Mouse (Mus musculus): ENCODE measurements around the gene Spef1. TPM values are rescaled to one million over a fixed set of nuclear protein-coding genes. Genes with fewer than 3 reads are reported as not detected.

The Spef1 gene
- polyA plus RNA-seq, 1 experiment from 2014 or later, result 10.1 TPM

DNA sequence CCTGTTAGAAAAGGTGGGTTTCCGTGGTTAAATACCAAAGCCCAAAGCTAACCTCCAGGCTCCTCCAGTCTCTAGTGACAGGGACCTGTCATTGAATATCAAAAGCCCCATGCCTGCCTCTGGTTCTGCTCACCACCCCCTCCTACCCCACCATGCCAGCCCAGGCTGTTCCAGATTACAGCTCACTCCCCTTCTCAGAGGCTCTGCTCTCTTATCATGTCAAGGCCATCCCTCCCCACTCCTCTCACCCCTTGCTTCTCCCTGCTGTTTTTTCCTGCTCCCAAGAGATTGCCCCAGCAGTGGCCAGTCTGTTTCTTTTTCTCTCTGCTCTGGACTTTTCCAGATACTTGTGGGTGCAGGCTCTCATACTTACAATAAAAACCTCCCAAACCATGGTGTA lies 36.5 kb upstream of the Spef1 start:
- ATAC-seq, result no peak
- H3K4me1 ChIP-seq (ENCODE audit: control insufficient read depth, insufficient read depth, low read length), result no peaks in the 10 kb centered on the region

DNA sequence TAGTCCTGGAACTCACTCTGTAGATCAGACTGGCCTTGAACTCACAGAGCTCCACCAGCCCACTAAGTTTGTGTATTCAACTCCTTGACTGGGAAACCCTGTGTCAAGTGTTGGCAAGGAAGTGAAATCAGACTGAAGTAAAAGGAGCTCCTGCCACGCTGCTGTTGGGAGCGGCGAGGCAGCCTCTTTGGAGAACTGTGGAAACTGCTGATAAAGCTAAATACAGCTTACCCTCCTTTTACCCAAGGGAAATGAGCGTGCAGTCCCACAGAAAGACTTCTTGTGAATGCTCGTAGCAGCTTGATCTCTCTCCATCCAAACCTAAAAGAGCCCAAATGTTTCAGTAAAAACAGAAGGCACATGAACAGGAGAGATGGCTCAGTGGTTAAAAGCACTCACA lies 35.5 kb upstream of the Spef1 start:
- 62% methylated on average over 5 of the region's 5 CpGs for WGBS
- Histone ChIP-seq H3K4me3 (ENCODE audit: low read depth, low read length) (no peak overlapping the region), H3K4me1 (ENCODE audit: control insufficient read depth, insufficient read depth, low read length) (no peaks in the 10 kb centered on the region), H3K4me2 (ENCODE audit: low read length) (no peak overlapping the region), H3K27me3 (replicated peaks; ENCODE audit: control insufficient read depth, insufficient read depth, low read length) (no peaks in the 10 kb centered on the region), H3K9ac (ENCODE audit: low read length) (no peak overlapping the region), H3K27ac (ENCODE audit: low read depth, low read length) (no peak overlapping the region), H3K9me3 (replicated peaks; ENCODE audit: control insufficient read depth, low read length) (no peaks in the 10 kb centered on the region), H3K36me3 (ENCODE audit: control insufficient read depth, insufficient read depth, low read length) (no peaks in the 10 kb centered on the region)
- no peak for ATAC-seq
- no peak for DNase-seq (ENCODE audit: low spot score)

More for the DNA sequence above, 36.5 kb upstream of the Spef1 start:
- Histone ChIP-seq H3K27me3 (replicated peaks; ENCODE audit: control insufficient read depth, insufficient read depth, low read length) (no peaks in the 10 kb centered on the region), H3K9me3 (replicated peaks; ENCODE audit: control insufficient read depth, low read length) (no peaks in the 10 kb centered on the region), H3K36me3 (ENCODE audit: control insufficient read depth, insufficient read depth, low read length) (no peaks in the 10 kb centered on the region), H3K9ac (ENCODE audit: low read length) (no peak overlapping the region), H3K4me2 (ENCODE audit: low read length) (no peak overlapping the region), H3K4me3 (ENCODE audit: low read depth, low read length) (no peak overlapping the region), H3K27ac (ENCODE audit: low read depth, low read length) (no peak overlapping the region)
- DNase-seq (ENCODE audit: low spot score), result no peak
- 77% methylated on average over 1 of the region's 1 CpGs for WGBS

DNA sequence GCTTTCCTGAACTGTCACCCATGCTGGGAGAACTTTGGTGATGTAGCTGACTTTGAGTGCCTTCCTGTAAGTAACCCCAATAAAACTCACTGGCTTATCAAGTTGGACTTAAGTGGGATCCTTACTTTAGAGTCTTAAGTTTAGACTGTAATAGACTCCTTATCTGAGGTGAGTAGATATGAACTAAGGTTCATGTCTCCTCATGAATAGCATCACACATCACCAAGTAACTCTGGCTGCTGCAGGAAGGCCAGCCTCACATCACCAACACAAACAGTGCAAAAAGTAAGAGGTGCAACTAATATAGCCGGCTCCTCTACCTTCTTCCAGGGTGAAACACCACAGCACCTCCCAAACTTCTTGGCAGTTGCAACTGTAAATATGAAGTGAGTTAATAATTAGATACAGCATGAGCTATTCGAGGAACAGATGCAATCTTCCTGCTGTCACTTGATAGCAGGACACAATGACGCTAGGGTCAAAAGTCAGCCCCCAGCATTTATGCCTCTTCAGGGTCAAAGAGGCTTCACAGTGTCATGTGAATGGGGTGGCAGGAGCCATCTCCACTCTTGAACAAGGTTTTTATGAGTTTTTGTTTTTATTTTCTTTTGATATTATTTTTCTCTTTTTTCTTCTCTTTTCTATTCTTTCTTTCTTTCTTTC lies 34.9 kb upstream of the Spef1 start:
- H3K27ac ChIP-seq (ENCODE audit: low read depth, low read length), result no peak overlapping the region
- no peak overlapping the region for H3K9ac ChIP-seq (ENCODE audit: low read length)
- no peaks in the 10 kb centered on the region for H3K27me3 ChIP-seq (replicated peaks; ENCODE audit: control insufficient read depth, insufficient read depth, low read length)
- no peak overlapping the region for H3K4me2 ChIP-seq (ENCODE audit: low read length)
- DNase-seq (ENCODE audit: low spot score) (no peak), ATAC-seq (no peak)
- 84% methylated on average over 3 of the region's 3 CpGs for WGBS
- no peak overlapping the region for H3K4me3 ChIP-seq (ENCODE audit: low read depth, low read length)
- no peaks in the 10 kb centered on the region for H3K36me3 ChIP-seq (ENCODE audit: control insufficient read depth, insufficient read depth, low read length)
- no peaks in the 10 kb centered on the region for H3K9me3 ChIP-seq (replicated peaks; ENCODE audit: control insufficient read depth, low read length)
- H3K4me1 ChIP-seq (ENCODE audit: control insufficient read depth, insufficient read depth, low read length), result no peaks in the 10 kb centered on the region

DNA sequence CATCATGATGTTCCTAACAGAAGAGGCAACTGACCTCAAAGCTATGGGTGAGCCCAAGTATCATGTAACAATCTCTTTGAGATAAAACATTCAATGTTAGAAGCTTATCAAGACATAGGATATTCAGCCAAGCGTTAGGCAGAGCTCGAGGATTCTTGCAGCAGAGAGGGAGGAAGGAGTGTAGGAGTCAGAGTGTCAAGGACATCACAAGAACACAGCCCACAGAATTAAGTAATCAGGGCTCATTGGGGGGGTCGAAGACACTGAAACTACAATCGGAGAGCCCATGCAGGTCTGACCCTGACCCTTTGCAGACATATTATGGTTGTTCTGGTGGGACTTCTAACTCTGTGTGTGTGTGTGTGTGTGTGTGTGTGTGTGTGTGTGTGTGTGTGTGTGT lies 32.9 kb upstream of the Spef1 start:
- ATAC-seq (no peak), DNase-seq (ENCODE audit: low spot score) (no peak)
- H3K4me2 ChIP-seq (ENCODE audit: low read length), result no peak overlapping the region
- H3K36me3 ChIP-seq (ENCODE audit: control insufficient read depth, insufficient read depth, low read length), result no peaks in the 10 kb centered on the region
- no peak overlapping the region for H3K4me3 ChIP-seq (ENCODE audit: low read depth, low read length)
- no peaks in the 10 kb centered on the region for H3K27me3 ChIP-seq (replicated peaks; ENCODE audit: control insufficient read depth, insufficient read depth, low read length)
- H3K9me3 ChIP-seq (replicated peaks; ENCODE audit: control insufficient read depth, low read length), result no peaks in the 10 kb centered on the region
- H3K27ac ChIP-seq (ENCODE audit: low read depth, low read length), result no peak overlapping the region
- WGBS, result 83% methylated on average over 4 of the region's 4 CpGs
- H3K9ac ChIP-seq (ENCODE audit: low read length), result no peak overlapping the region
- no peaks in the 10 kb centered on the region for H3K4me1 ChIP-seq (ENCODE audit: control insufficient read depth, insufficient read depth, low read length)

DNA sequence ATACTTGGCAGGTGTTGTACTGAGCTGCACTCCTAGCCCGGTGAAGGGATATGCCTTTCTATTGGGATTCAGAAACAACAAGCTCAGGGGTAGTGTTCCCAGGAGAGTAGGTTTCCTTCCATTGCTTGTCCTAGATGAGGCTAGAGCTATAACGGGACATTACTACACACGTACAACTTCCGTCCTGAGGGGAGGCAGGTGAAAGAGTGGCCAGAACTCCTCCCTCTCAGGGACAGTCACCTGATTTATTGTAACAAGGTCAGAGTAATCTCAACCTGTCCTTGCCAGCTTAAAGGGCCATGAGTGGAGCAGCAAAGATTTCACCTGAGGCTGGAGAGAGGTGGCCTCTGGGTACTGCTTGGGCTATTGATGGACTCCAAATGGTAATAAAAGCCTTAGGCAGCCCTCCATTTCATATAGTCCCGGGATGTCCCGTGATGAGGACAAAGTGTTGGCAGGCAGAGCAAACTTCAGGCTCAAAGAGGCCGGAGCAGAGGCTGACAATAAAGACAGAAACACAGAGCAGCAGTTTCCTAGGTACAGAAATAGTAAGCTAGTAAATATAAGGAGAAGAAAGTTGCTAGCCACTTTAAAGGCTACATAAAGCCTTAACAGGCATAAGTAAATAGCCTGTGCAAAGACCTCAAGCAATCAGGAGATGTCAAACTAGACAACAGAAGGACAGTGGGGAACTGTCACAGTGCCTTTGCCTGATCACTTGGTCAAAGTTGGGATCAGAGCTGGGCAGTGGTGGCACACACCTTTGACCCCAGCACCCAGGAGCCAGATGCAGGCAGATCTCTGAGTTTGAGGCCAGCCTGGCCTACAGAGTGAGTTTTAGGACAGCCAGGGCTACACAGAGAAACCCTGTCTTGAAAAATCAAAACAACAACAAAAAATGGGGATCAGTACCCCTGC lies 29.1 kb upstream of the Spef1 start:
- WGBS, result 94% methylated on average over 7 of the region's 7 CpGs

DNA sequence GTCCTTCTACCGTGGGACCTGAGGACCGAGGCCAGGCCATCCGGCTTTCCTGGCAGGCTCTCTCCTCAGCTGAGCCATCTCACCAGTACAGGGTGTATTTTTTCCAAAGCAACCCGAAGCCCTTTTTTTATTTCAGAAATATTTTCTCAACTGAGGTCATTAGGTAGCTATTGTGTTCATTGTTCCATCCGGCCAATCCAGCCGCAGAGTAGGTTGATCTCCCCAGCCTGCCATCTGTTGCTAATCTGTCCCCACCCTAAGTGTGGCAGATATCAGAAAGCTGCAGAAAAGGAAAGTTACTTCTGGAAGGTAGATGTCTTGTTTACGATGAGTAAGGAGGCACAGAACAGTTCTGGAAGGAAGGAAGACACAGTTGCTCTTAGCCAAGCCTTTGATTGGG lies 26.7 kb upstream of the Spef1 start:
- Histone ChIP-seq H3K27me3 (replicated peaks; ENCODE audit: control insufficient read depth, insufficient read depth, low read length) (no peaks in the 10 kb centered on the region), H3K27ac (ENCODE audit: low read depth, low read length) (no peak overlapping the region), H3K9ac (ENCODE audit: low read length) (no peak overlapping the region), H3K4me2 (ENCODE audit: low read length) (no peak overlapping the region), H3K4me1 (ENCODE audit: control insufficient read depth, insufficient read depth, low read length) (peaks cover 10% of the 10 kb centered on the region), H3K36me3 (ENCODE audit: control insufficient read depth, insufficient read depth, low read length) (peaks cover 11% of the 10 kb centered on the region; the same call in 1 of the 2 replicates), H3K9me3 (replicated peaks; ENCODE audit: control insufficient read depth, low read length) (no peaks in the 10 kb centered on the region), H3K4me3 (ENCODE audit: low read depth, low read length) (no peak overlapping the region)
- ATAC-seq (no peak), DNase-seq (ENCODE audit: low spot score) (no peak)
- WGBS, result 81% methylated on average over 7 of the region's 7 CpGs

More for the DNA sequence above, 29.1 kb upstream of the Spef1 start:
- Histone ChIP-seq H3K9me3 (replicated peaks; ENCODE audit: control insufficient read depth, low read length) (no peaks in the 10 kb centered on the region), H3K36me3 (ENCODE audit: control insufficient read depth, insufficient read depth, low read length) (peaks cover 11% of the 10 kb centered on the region; the same call in 1 of the 2 replicates), H3K4me2 (ENCODE audit: low read length) (no peak overlapping the region), H3K27ac (ENCODE audit: low read depth, low read length) (no peak overlapping the region), H3K9ac (ENCODE audit: low read length) (no peak overlapping the region), H3K27me3 (replicated peaks; ENCODE audit: control insufficient read depth, insufficient read depth, low read length) (no peaks in the 10 kb centered on the region), H3K4me3 (ENCODE audit: low read depth, low read length) (no peak overlapping the region), H3K4me1 (ENCODE audit: control insufficient read depth, insufficient read depth, low read length) (peaks cover 1% of the 10 kb centered on the region)
- ATAC-seq (no peak), DNase-seq (ENCODE audit: low spot score) (no peak)

DNA sequence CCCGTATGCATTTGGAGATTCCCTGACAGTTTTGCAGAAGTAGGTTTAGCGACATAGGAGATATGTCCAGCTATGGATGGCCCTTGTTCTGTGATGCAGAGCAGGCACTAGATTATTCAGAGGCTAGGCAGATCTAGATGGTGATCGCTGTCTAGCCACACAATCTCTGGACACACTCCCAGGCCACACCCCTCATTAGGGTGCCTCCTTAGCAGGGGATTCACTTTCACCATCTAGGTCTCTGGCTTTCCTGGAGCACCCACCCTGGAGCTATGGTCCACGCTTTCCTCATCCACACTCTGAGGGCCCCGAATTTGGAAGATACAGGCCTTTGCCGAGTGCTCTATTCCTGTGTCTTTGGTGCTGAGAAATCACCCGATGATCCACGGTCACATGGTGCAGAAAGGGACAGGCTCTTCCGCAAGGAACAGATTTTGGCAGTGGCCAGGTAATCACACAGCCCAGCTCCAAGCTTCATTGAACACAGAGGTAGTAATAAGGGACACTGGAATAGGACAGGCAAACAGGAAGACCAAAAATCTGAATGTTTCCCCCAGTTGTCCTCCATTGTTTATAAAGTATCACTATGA lies 24.0 kb upstream of the Spef1 start:
- ATAC-seq, result no peak
- peak overlapping the region; percentile 50 for H3K4me2 ChIP-seq (ENCODE audit: low read length)
- no peak overlapping the region for H3K27ac ChIP-seq (ENCODE audit: low read depth, low read length)
- peaks cover 10% of the 10 kb centered on the region for H3K4me1 ChIP-seq (ENCODE audit: control insufficient read depth, insufficient read depth, low read length)
- H3K4me3 ChIP-seq (ENCODE audit: low read depth, low read length), result peak overlapping the region; percentile 49
- peaks cover 11% of the 10 kb centered on the region; the same call in 1 of the 2 replicates for H3K36me3 ChIP-seq (ENCODE audit: control insufficient read depth, insufficient read depth, low read length)
- no peaks in the 10 kb centered on the region for H3K9me3 ChIP-seq (replicated peaks; ENCODE audit: control insufficient read depth, low read length)
- whole genome bisulfite sequencing, result 69% methylated on average over 9 of the region's 9 CpGs
- DNase-seq (ENCODE audit: low spot score), result no peak
- no peaks in the 10 kb centered on the region for H3K27me3 ChIP-seq (replicated peaks; ENCODE audit: control insufficient read depth, insufficient read depth, low read length)
- peak overlapping the region; percentile 74 for H3K9ac ChIP-seq (ENCODE audit: low read length)

DNA sequence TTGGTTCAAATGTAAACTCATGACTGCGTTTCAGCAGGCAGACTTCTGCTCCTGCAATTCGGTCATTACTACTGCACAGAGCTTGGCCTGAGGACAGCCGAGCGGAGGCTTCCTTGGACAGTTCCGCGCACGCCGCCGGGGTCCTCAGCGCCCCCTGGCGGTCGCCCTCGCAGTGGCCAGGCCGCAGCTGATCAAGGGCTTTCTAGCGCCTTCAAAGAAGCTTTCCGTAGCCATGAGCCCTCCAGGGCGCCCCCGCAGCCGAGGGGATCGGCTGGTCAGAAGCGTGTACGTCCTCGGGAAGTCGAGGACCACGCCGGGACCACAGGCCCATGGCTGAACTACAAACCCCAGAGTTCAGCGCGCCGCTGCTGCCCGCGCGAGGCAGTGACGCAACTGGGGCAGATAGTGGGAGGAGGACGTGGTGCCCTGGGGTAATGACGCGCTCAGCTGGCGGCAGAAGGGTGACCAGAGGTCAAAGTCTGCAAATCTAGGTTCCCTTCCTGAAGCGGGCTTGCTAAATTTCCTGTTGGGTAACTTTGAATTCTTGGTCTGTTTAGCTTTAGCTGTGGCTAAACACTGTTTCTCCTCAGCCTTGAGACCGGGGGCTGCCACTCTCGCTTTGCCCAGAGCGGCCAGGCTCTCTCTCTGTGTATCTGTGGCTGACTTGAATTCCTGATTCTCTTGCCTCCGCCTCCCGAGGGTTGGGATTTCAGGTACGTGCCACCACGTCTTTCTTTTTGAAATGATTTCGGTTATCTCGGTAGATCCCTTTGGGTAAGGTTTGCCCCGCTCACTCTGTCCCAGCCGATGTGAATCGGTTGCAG lies 23.1 kb upstream of the Spef1 start:
- Histone ChIP-seq H3K36me3 (ENCODE audit: control insufficient read depth, insufficient read depth, low read length) (peaks cover 11% of the 10 kb centered on the region; the same call in 1 of the 2 replicates), H3K27me3 (replicated peaks; ENCODE audit: control insufficient read depth, insufficient read depth, low read length) (no peaks in the 10 kb centered on the region), H3K4me3 (ENCODE audit: low read depth, low read length) (peak overlapping the region; percentile 49), H3K4me1 (ENCODE audit: control insufficient read depth, insufficient read depth, low read length) (peaks cover 10% of the 10 kb centered on the region), H3K9ac (ENCODE audit: low read length) (peak overlapping the region; percentile 74), H3K27ac (ENCODE audit: low read depth, low read length) (peak overlapping the region; percentile 72), H3K9me3 (replicated peaks; ENCODE audit: control insufficient read depth, low read length) (no peaks in the 10 kb centered on the region), H3K4me2 (ENCODE audit: low read length) (peak overlapping the region; percentile 50)
- 2% methylated on average over 50 of the region's 50 CpGs for WGBS
- peak; percentile 95 for DNase-seq (ENCODE audit: low spot score)
- ATAC-seq, result peak; percentile 98
